Mouse (Mus musculus) lung, embryonic 15.5 days (tissue): ENCODE data around the gene Cpvl. TPM values are rescaled to one million over a fixed set of nuclear protein-coding genes. Genes with fewer than 3 reads are reported as not detected.

Experiments used
- ATAC-seq: fragments of 200-750 bp; cut with Nextera tagmentation; 2 replicates; pipeline ENCODE4 v1.8.0; 2017; ENCODE audit warnings: moderate number of reproducible peaks, borderline replicate concordance; ENCODE audit not compliant: low FRiP score, low TSS enrichment; ENCODE audit errors: extremely low read depth
- H3K27ac ChIP-seq: fragments of 300-500 bp; sonication (generic); 2 replicates; pipeline ENCODE4 v1.5.1; 2015; ENCODE audit warnings: moderate library complexity, mild to moderate bottlenecking, inconsistent platforms
- H3K27me3 ChIP-seq: fragments of 300-500 bp; sonication (generic); 2 replicates; pipeline ENCODE4 v1.6.1; 2015; ENCODE audit warnings: inconsistent platforms
- H3K36me3 ChIP-seq: fragments of 300-500 bp; sonication (generic); 2 replicates; pipeline ENCODE4 v1.6.1; 2015; ENCODE audit warnings: inconsistent platforms
- H3K4me1 ChIP-seq: fragments of 300-500 bp; sonication (generic); 2 replicates; pipeline ENCODE4 v1.6.1; 2015; ENCODE audit warnings: inconsistent platforms
- H3K4me2 ChIP-seq: fragments of 300-500 bp; sonication (generic); 2 replicates; pipeline ENCODE4 v1.6.1; 2015; ENCODE audit warnings: inconsistent platforms, mild to moderate bottlenecking, moderate library complexity
- H3K4me3 ChIP-seq: fragments of 300-500 bp; sonication (generic); 2 replicates; pipeline ENCODE4 v1.5.1; 2015; ENCODE audit warnings: mild to moderate bottlenecking, inconsistent platforms
- H3K9ac ChIP-seq: fragments of 300-500 bp; sonication (generic); 2 replicates; pipeline ENCODE4 v1.6.1; 2015; ENCODE audit warnings: inconsistent platforms
- H3K9me3 ChIP-seq: fragments of 300-500 bp; sonication (generic); 2 replicates; pipeline ENCODE4 v1.6.1; 2016; ENCODE audit warnings: inconsistent platforms
- WGBS: fragments of 180-500 bp; shearing (Covaris S2); methylation state at CpG from one replicate; pipeline ENCODE4 v1.1.7; 2015; 5-methylcytosine and 5-hydroxymethylcytosine counted together
- polyA plus RNA-seq: library from polyadenylated mRNA; unstranded; fragments of >200 nt; fragmentation: Nextera tagmentation; extraction: Ambion mirVana; gene quantifications from 2 replicates; pipeline ENCODE4 v1.2.1, GENCODE M21; 2015

Gene Cpvl
- polyA plus RNA-seq: 0.14 and 0.19 TPM in 2 replicates

GRCm38 (mm10) chr6:53978571-53978970 lies at the start of gene Cpvl:
TSS of gene Cpvl (minus strand) at chr6:53978671.
- no peak within 1 kb of the TSS for H3K9ac ChIP-seq
- no peaks in the 10 kb centered on the region for H3K9me3 ChIP-seq
- no peak within 1 kb of the TSS for H3K27ac ChIP-seq
- ATAC-seq: no peak
- no peaks in the 10 kb centered on the region for H3K36me3 ChIP-seq
- H3K27me3 ChIP-seq: no peaks in the 10 kb centered on the region
- H3K4me1 ChIP-seq: peaks cover 32% of the 10 kb centered on the region
- no peak within 1 kb of the TSS for H3K4me3 ChIP-seq
- WGBS: 77% methylated on average over 5 of the region's 5 CpGs
- H3K4me2 ChIP-seq: no peak within 1 kb of the TSS

GRCm38 (mm10) chr6:54023846-54024245 lies 45.4 kb upstream of the Cpvl start:
- Histone ChIP-seq H3K27me3 (no peaks in the 10 kb centered on the region), H3K4me3 (no peak overlapping the region), H3K9me3 (no peaks in the 10 kb centered on the region), H3K36me3 (no peaks in the 10 kb centered on the region), H3K27ac (no peak overlapping the region), H3K4me2 (no peak overlapping the region), H3K4me1 (peaks cover 13% of the 10 kb centered on the region), H3K9ac (no peak overlapping the region)
- 84% methylated on average over 5 of the region's 5 CpGs for WGBS
- no peak for ATAC-seq

GRCm38 (mm10) chr6:54021123-54021789 lies 42.8 kb upstream of the Cpvl start:
- no peaks in the 10 kb centered on the region for H3K9me3 ChIP-seq
- no peaks in the 10 kb centered on the region for H3K27me3 ChIP-seq
- H3K4me1 ChIP-seq: peaks cover 21% of the 10 kb centered on the region
- H3K4me3 ChIP-seq: no peak overlapping the region
- ATAC-seq: peak; percentile 13; the same call in 1 of the 2 replicates
- no peak overlapping the region for H3K27ac ChIP-seq
- no peak overlapping the region for H3K4me2 ChIP-seq
- 60% methylated on average over 15 of the region's 15 CpGs for WGBS
- H3K9ac ChIP-seq: no peak overlapping the region
- no peaks in the 10 kb centered on the region for H3K36me3 ChIP-seq

- no peak overlapping the region for H3K9ac ChIP-seq
- H3K4me1 ChIP-seq: peaks cover 21% of the 10 kb centered on the region
- no peak overlapping the region for H3K4me2 ChIP-seq
- H3K9me3 ChIP-seq: no peaks in the 10 kb centered on the region
- 32% methylated on average over 5 of the region's 5 CpGs for WGBS
- no peaks in the 10 kb centered on the region for H3K27me3 ChIP-seq
- H3K36me3 ChIP-seq: no peaks in the 10 kb centered on the region
- peak; percentile 97 for ATAC-seq
- peak overlapping the region; percentile 72 for H3K27ac ChIP-seq
- no peak overlapping the region for H3K4me3 ChIP-seq
These were observed 40.4 kb upstream of the Cpvl start for GRCm38 (mm10) chr6:54018861-54019260.

- peak overlapping the region; percentile 72 for H3K27ac ChIP-seq
- H3K27me3 ChIP-seq: no peaks in the 10 kb centered on the region
- H3K4me2 ChIP-seq: no peak overlapping the region
- no peak for ATAC-seq
- no peak overlapping the region for H3K9ac ChIP-seq
- no peaks in the 10 kb centered on the region for H3K9me3 ChIP-seq
- H3K4me1 ChIP-seq: peaks cover 21% of the 10 kb centered on the region
- no peak overlapping the region for H3K4me3 ChIP-seq
- H3K36me3 ChIP-seq: no peaks in the 10 kb centered on the region
- whole genome bisulfite sequencing: 8% methylated on average over 2 of the region's 2 CpGs
These were observed 39.6 kb upstream of the Cpvl start for GRCm38 (mm10) chr6:54018038-54018437.

- H3K9me3 ChIP-seq: no peaks in the 10 kb centered on the region
- ATAC-seq: no peak
- no peak overlapping the region for H3K4me2 ChIP-seq
- H3K27me3 ChIP-seq: no peaks in the 10 kb centered on the region
- H3K4me1 ChIP-seq: peaks cover 47% of the 10 kb centered on the region
- no peak overlapping the region for H3K9ac ChIP-seq
- 75% methylated on average over 1 of the region's 1 CpGs for WGBS
- H3K36me3 ChIP-seq: no peaks in the 10 kb centered on the region
- no peak overlapping the region for H3K4me3 ChIP-seq
- 0 out of 2 replicates have a peak overlapping the region, but pooled peaks have one; percentile 0 for H3K27ac ChIP-seq
These were observed 33.7 kb upstream of the Cpvl start for GRCm38 (mm10) chr6:54012163-54012562.

GRCm38 (mm10) chr6:54010362-54010761 lies 31.9 kb upstream of the Cpvl start:
- ATAC-seq: no peak
- peaks cover 47% of the 10 kb centered on the region for H3K4me1 ChIP-seq
- H3K27ac ChIP-seq: 0 out of 2 replicates have a peak overlapping the region, but pooled peaks have one; percentile 1
- H3K4me2 ChIP-seq: no peak overlapping the region
- H3K9me3 ChIP-seq: no peaks in the 10 kb centered on the region
- WGBS: 72% methylated on average over 9 of the region's 9 CpGs
- no peaks in the 10 kb centered on the region for H3K36me3 ChIP-seq
- no peak overlapping the region for H3K9ac ChIP-seq
- H3K4me3 ChIP-seq: no peak overlapping the region
- no peaks in the 10 kb centered on the region for H3K27me3 ChIP-seq

- H3K36me3 ChIP-seq: no peaks in the 10 kb centered on the region
- H3K27me3 ChIP-seq: no peaks in the 10 kb centered on the region
- ATAC-seq: 0 out of 2 replicates have a peak, but pooled peaks have one; percentile 53
- no peak overlapping the region for H3K4me3 ChIP-seq
- WGBS: 36% methylated on average over 4 of the region's 4 CpGs
- H3K9ac ChIP-seq: no peak overlapping the region
- no peak overlapping the region for H3K4me2 ChIP-seq
- H3K27ac ChIP-seq: peak overlapping the region; percentile 83
- peaks cover 47% of the 10 kb centered on the region for H3K4me1 ChIP-seq
- no peaks in the 10 kb centered on the region for H3K9me3 ChIP-seq
These were observed 30.8 kb upstream of the Cpvl start for GRCm38 (mm10) chr6:54009293-54009692.

GRCm38 (mm10) chr6:54008448-54009120 lies 30.1 kb upstream of the Cpvl start:
- ATAC-seq: no peak
- H3K4me3 ChIP-seq: no peak overlapping the region
- no peak overlapping the region for H3K9ac ChIP-seq
- H3K4me1 ChIP-seq: peaks cover 47% of the 10 kb centered on the region
- 57% methylated on average over 16 of the region's 16 CpGs for WGBS
- no peaks in the 10 kb centered on the region for H3K36me3 ChIP-seq
- peak overlapping the region; percentile 25; the same call in 1 of the 2 replicates for H3K4me2 ChIP-seq
- no peaks in the 10 kb centered on the region for H3K27me3 ChIP-seq
- no peaks in the 10 kb centered on the region for H3K9me3 ChIP-seq
- peak overlapping the region; percentile 83 for H3K27ac ChIP-seq

GRCm38 (mm10) chr6:54005302-54005701 lies 26.8 kb upstream of the Cpvl start:
- WGBS: 81% methylated on average over 4 of the region's 4 CpGs
- H3K27me3 ChIP-seq: no peaks in the 10 kb centered on the region
- H3K4me2 ChIP-seq: no peak overlapping the region
- H3K9me3 ChIP-seq: no peaks in the 10 kb centered on the region
- no peaks in the 10 kb centered on the region for H3K36me3 ChIP-seq
- no peak overlapping the region for H3K27ac ChIP-seq
- no peak overlapping the region for H3K9ac ChIP-seq
- ATAC-seq: no peak
- peaks cover 26% of the 10 kb centered on the region for H3K4me1 ChIP-seq
- H3K4me3 ChIP-seq: no peak overlapping the region

- no peaks in the 10 kb centered on the region for H3K36me3 ChIP-seq
- ATAC-seq: peak; percentile 64
- 63% methylated on average over 3 of the region's 3 CpGs for WGBS
- no peaks in the 10 kb centered on the region for H3K27me3 ChIP-seq
- peak overlapping the region; percentile 54 for H3K27ac ChIP-seq
- no peak overlapping the region for H3K4me2 ChIP-seq
- H3K4me3 ChIP-seq: no peak overlapping the region
- no peak overlapping the region for H3K9ac ChIP-seq
- peaks cover 20% of the 10 kb centered on the region for H3K4me1 ChIP-seq
- H3K9me3 ChIP-seq: no peaks in the 10 kb centered on the region
These were observed 17.9 kb upstream of the Cpvl start for GRCm38 (mm10) chr6:53996226-53996955.

- no peak overlapping the region for H3K4me2 ChIP-seq
- H3K27ac ChIP-seq: peak overlapping the region; percentile 54
- peak; percentile 77 for ATAC-seq
- 43% methylated on average over 4 of the region's 4 CpGs for WGBS
- H3K27me3 ChIP-seq: no peaks in the 10 kb centered on the region
- H3K4me1 ChIP-seq: peaks cover 20% of the 10 kb centered on the region
- H3K9ac ChIP-seq: no peak overlapping the region
- no peaks in the 10 kb centered on the region for H3K36me3 ChIP-seq
- H3K4me3 ChIP-seq: no peak overlapping the region
- H3K9me3 ChIP-seq: no peaks in the 10 kb centered on the region
These were observed 17.0 kb upstream of the Cpvl start for GRCm38 (mm10) chr6:53995519-53995918.
